Mouse (Mus musculus) kidney, postnatal 36 days (tissue): Measurements from ENCODE around the gene Rnf181.

Experiments used
- DNase-seq, 2 experiments: peaks; one replicate each; pipeline ENCODE4 v3.0.0; 2021 to 2022; ENCODE audit warnings: mixed read lengths in 2 of 2

The Rnf181 gene

GRCm38 (mm10) chr6:72366844-72367443 lies at the start of gene Rnf181:
Gene Rnf181, minus strand, starts transcription at chr6:72366956.
- DNase-seq: no peak

GRCm38 (mm10) chr6:72415964-72416772 lies 49.4 kb upstream of the Rnf181 start:
- no peak for DNase-seq

GRCm38 (mm10) chr6:72415181-72415580 lies 48.4 kb upstream of the Rnf181 start:
- DNase-seq: no peak

GRCm38 (mm10) chr6:72414076-72414756 lies 47.5 kb upstream of the Rnf181 start, which contains the start of gene Ggcx:
Gene Ggcx, plus strand, starts transcription at chr6:72414308.
- peak; percentile 97 to 98 for DNase-seq

GRCm38 (mm10) chr6:72410518-72410917 lies 43.8 kb upstream of the Rnf181 start:
- DNase-seq: no peak

- no peak for DNase-seq
Observed at GRCm38 (mm10) chr6:72410003-72410402, 43.2 kb upstream of the Rnf181 start.

GRCm38 (mm10) chr6:72409567-72409966 lies 42.8 kb upstream of the Rnf181 start:
- peak; percentile 76 to 91 for DNase-seq

GRCm38 (mm10) chr6:72407119-72407518 lies 40.4 kb upstream of the Rnf181 start:
- peak; percentile 89 to 93 for DNase-seq

GRCm38 (mm10) chr6:72405356-72405755 lies 38.6 kb upstream of the Rnf181 start:
- DNase-seq: no peak

- peak; percentile 86 to 92 for DNase-seq
Observed at GRCm38 (mm10) chr6:72401875-72402274, 35.1 kb upstream of the Rnf181 start.

GRCm38 (mm10) chr6:72399967-72400366 lies 33.2 kb upstream of the Rnf181 start:
- no peak for DNase-seq

- DNase-seq: no peak
Observed at GRCm38 (mm10) chr6:72396837-72397251, 30.1 kb upstream of the Rnf181 start.

- no peak for DNase-seq
Observed at GRCm38 (mm10) chr6:72392341-72392740, 25.6 kb upstream of the Rnf181 start.

- DNase-seq: peak; percentile 94 to 96
Observed at GRCm38 (mm10) chr6:72390795-72391521, 24.2 kb upstream of the Rnf181 start.

GRCm38 (mm10) chr6:72389941-72390771 lies 23.4 kb upstream of the Rnf181 start, which contains the start of gene Vamp8:
Gene Vamp8, minus strand, starts transcription at chr6:72390703.
- peak; percentile 94 to 95 for DNase-seq

- DNase-seq: peak; percentile 49 to 62
Observed at GRCm38 (mm10) chr6:72389471-72389940, 22.8 kb upstream of the Rnf181 start.

GRCm38 (mm10) chr6:72388791-72389329 lies 22.1 kb upstream of the Rnf181 start:
- DNase-seq: no peak

GRCm38 (mm10) chr6:72388266-72388665 lies 21.5 kb upstream of the Rnf181 start:
- no peak for DNase-seq

GRCm38 (mm10) chr6:72387816-72388215 lies 21.1 kb upstream of the Rnf181 start:
- no peak for DNase-seq

- DNase-seq: no peak
Observed at GRCm38 (mm10) chr6:72386561-72386960, 19.8 kb upstream of the Rnf181 start.

- DNase-seq: no peak
Observed at GRCm38 (mm10) chr6:72385258-72385657, 18.5 kb upstream of the Rnf181 start.
